Mouse (Mus musculus) thymus, adult 18-20 months (tissue): ENCODE results near the gene Safb.

Experiments
- DNase-seq, 2 experiments: peaks; one replicate each; pipeline ENCODE4 v3.0.0; 2022; ENCODE audit warnings: mixed read lengths in 2 of 2

Safb gene

GRCm38 (mm10) chr17:56561866-56562265 lies 22.8 kb upstream of the Safb start:
- no peak for DNase-seq

GRCm38 (mm10) chr17:56566293-56566692 lies 18.3 kb upstream of the Safb start:
- no peak for DNase-seq

GRCm38 (mm10) chr17:56566918-56567317 lies 17.7 kb upstream of the Safb start:
- DNase-seq = no peak

GRCm38 (mm10) chr17:56567370-56567769 lies 17.3 kb upstream of the Safb start:
- no peak for DNase-seq

- no peak for DNase-seq
Measured at GRCm38 (mm10) chr17:56570287-56570686, 14.3 kb upstream of the Safb start.

GRCm38 (mm10) chr17:56572154-56572553 lies 12.5 kb upstream of the Safb start:
- no peak for DNase-seq

GRCm38 (mm10) chr17:56572939-56573338 lies 11.7 kb upstream of the Safb start:
- DNase-seq = no peak

- no peak for DNase-seq
Measured at GRCm38 (mm10) chr17:56583071-56583470, 1.6 kb upstream of the Safb start.

- DNase-seq = no peak
Measured at GRCm38 (mm10) chr17:56583611-56584256, 891 bp upstream of the Safb start.

GRCm38 (mm10) chr17:56585171-56585821 lies 671 bp downstream of the Safb start:
- peak in 1 of 2 experiments; percentile 54 for DNase-seq

GRCm38 (mm10) chr17:56587773-56588172 lies 3.1 kb downstream of the Safb start:
- DNase-seq = no peak

GRCm38 (mm10) chr17:56588921-56589320 lies 4.3 kb downstream of the Safb start:
- DNase-seq = no peak

- DNase-seq = no peak
Measured at GRCm38 (mm10) chr17:56592553-56592952, 7.9 kb downstream of the Safb start.

GRCm38 (mm10) chr17:56593527-56594271 lies 9.1 kb downstream of the Safb start:
- DNase-seq = no peak

- no peak for DNase-seq
Measured at GRCm38 (mm10) chr17:56603186-56604069, 18.8 kb downstream of the Safb start.

- no peak for DNase-seq
Measured at GRCm38 (mm10) chr17:56604070-56604380, 19.4 kb downstream of the Safb start.

- DNase-seq = no peak
Measured at GRCm38 (mm10) chr17:56604422-56604821, 19.8 kb downstream of the Safb start.

- no peak for DNase-seq
Measured at GRCm38 (mm10) chr17:56605431-56605830, 20.8 kb downstream of the Safb start.

- no peak for DNase-seq
Measured at GRCm38 (mm10) chr17:56607521-56608062, 23.0 kb downstream of the Safb start.

- DNase-seq = no peak
Measured at GRCm38 (mm10) chr17:56608699-56609098, 24.1 kb downstream of the Safb start.

- peak; percentile 90 to 95 for DNase-seq
Measured at GRCm38 (mm10) chr17:56609452-56610171, 25.0 kb downstream of the Safb start, which contains the start of gene 2410015M20Rik. TSS of gene 2410015M20Rik (minus strand) at chr17:56609771.

- DNase-seq = no peak
Measured at GRCm38 (mm10) chr17:56611323-56611722, 26.7 kb downstream of the Safb start.
